Mouse (Mus musculus) hindbrain, embryonic 14.5 days (tissue): ENCODE measurements at regions not wholly inside any gene's neighbourhood (a gene's known extent, or its start where the extent isn't known, plus 50 kb on each side); places are given as distances from the start of the nearest gene placed in this dataset.
"Not testable (repeated sequence)": the region's sequence is repeated elsewhere in the genome, so short reads cannot be mapped to it uniquely, and the experiment has no call there.

Source experiments
- ATAC-seq: fragments of 200-750 bp; cut with Nextera tagmentation; 2 replicates; pipeline ENCODE4 v1.8.0; 2017; ENCODE audit warnings: moderate number of reproducible peaks, mild to moderate bottlenecking, moderate TSS enrichment, moderate library complexity; ENCODE audit not compliant: low FRiP score
- DNase-seq: peaks from one replicate; pipeline ENCODE4 v3.0.0-alpha.2; 2015; ENCODE audit warnings: low spot score
- H3K27ac ChIP-seq: fragments of 300-500 bp; sonication (generic); 2 replicates; pipeline ENCODE4 v1.5.1; 2014; ENCODE audit warnings: mild to moderate bottlenecking, moderate library complexity
- H3K27me3 ChIP-seq: fragments of 300-500 bp; sonication (generic); 2 replicates; pipeline ENCODE4 v1.6.1; 2014; ENCODE audit warnings: mild to moderate bottlenecking, low read length, mixed read lengths; ENCODE audit not compliant: control insufficient read depth, insufficient read depth
- H3K36me3 ChIP-seq: fragments of 300-500 bp; sonication (generic); replicated peaks from 2 replicates; pipeline ENCODE4 v1.6.1; 2014; ENCODE audit not compliant: control insufficient read depth, insufficient read depth
- H3K4me1 ChIP-seq: fragments of 300-500 bp; sonication (generic); replicated peaks from 2 replicates; pipeline ENCODE4 v1.6.1; 2014; ENCODE audit warnings: antibody characterized with exemption, low read length, mixed read lengths; ENCODE audit not compliant: control insufficient read depth, insufficient read depth
- H3K4me2 ChIP-seq: fragments of 300-500 bp; sonication (generic); replicated peaks from 2 replicates; pipeline ENCODE4 v1.6.1; 2014; ENCODE audit warnings: mild to moderate bottlenecking, moderate library complexity
- H3K4me3 ChIP-seq: fragments of 300-500 bp; sonication (generic); replicated peaks from 2 replicates; pipeline ENCODE4 v1.5.1; 2014; ENCODE audit warnings: mild to moderate bottlenecking, low read length
- H3K9ac ChIP-seq: fragments of 300-500 bp; sonication (generic); 2 replicates; pipeline ENCODE4 v1.6.1; 2014
- H3K9me3 ChIP-seq: fragments of 300-500 bp; sonication (generic); 2 replicates; pipeline ENCODE4 v1.6.1; 2016; ENCODE audit warnings: low read length; ENCODE audit not compliant: control insufficient read depth
- WGBS: fragments of 180-500 bp; shearing (Covaris S2); extraction: QIAGEN DNeasy Blood & Tissue Kit; methylation state at CpG from one replicate; pipeline ENCODE4 v1.1.7; 2014; 5-methylcytosine and 5-hydroxymethylcytosine counted together

DNA sequence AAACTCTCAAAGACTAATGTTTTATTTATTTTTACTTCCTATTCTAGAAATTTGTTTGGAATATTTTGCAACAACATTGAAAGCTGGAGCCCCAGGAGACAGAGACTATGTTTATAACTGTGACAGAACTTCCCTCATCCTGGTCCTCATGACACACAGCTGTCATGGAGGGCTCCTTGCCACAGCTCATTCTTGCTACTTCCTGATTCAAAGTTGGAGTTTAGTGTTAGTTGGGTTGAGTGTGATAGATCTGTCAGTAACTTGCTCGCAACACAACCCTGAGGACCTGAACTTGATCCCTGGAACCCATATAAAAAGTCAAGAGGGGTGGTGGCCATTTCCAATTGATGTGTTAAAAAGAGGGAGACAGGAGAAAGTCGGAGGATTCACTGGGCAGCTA is 328.3 kb upstream of the Nox3 start:
- no peak overlapping the region for H3K9ac ChIP-seq
- no peak for DNase-seq
- H3K4me2 ChIP-seq = no peak overlapping the region
- H3K27ac ChIP-seq = no peak overlapping the region
- H3K9me3 ChIP-seq = no peaks in the 10 kb centered on the region
- no peaks in the 10 kb centered on the region for H3K36me3 ChIP-seq
- H3K4me1 ChIP-seq = no peaks in the 10 kb centered on the region
- no peak for ATAC-seq
- no peaks in the 10 kb centered on the region for H3K27me3 ChIP-seq
- WGBS = 76% methylated on average over 2 of the region's 2 CpGs
- no peak overlapping the region for H3K4me3 ChIP-seq

DNA sequence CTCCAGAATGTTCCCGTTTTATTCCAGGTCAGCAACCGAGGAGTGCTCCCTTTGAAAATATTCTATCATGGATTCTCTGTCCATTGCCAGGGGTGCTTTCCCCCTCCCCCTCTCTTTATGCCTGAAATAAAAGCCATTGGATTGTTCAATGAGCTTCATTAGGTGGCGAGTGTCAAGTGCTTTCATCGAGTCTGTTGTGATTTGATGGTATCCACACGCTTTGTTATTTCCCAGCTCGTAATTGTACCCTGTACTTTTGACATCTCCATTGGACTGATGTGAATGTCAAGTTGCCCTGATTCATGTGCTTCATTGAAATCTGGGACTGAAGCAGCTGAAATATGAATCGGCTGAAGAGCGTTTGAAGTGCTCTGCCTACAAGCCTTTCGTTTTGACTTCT is 333.1 kb upstream of the Nox3 start:
- H3K27ac ChIP-seq = no peak overlapping the region

DNA sequence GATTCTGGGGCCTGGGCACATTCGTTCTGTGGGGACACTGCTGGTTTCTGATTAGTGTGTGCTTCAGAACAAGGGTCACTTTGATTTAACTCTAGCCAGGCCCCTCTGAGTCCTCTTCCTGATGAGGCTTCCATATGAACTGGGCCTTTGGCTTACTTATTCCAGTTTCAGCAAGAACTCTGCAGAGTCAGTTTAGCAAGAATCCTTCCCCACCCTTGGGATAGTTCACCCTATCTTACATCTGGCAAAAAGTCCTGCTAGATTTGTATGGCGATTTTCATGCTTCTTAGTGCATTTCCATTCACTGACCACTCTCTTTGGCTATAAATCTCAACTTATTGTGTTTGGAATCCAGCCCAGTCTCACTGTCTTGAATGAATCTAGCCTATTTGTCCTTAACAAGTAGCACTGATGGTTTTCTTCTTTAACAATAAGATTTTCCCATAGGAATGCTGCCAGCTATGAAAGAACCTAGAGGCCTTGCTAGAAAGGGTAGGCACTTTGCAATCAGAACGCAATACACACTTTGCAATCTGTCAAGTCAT is 338.8 kb upstream of the Nox3 start:
- no peak overlapping the region for H3K4me2 ChIP-seq
- WGBS = 57% methylated on average over 3 of the region's 3 CpGs
- no peaks in the 10 kb centered on the region for H3K4me1 ChIP-seq
- no peak overlapping the region for H3K27ac ChIP-seq
- H3K4me3 ChIP-seq = no peak overlapping the region
- ATAC-seq (no peak), DNase-seq (no peak)
- no peaks in the 10 kb centered on the region for H3K36me3 ChIP-seq
- H3K27me3 ChIP-seq = no peaks in the 10 kb centered on the region
- H3K9me3 ChIP-seq = no peaks in the 10 kb centered on the region
- no peak overlapping the region for H3K9ac ChIP-seq

More for the DNA sequence above, 333.1 kb upstream of the Nox3 start:
- Histone ChIP-seq H3K27me3 (no peaks in the 10 kb centered on the region), H3K4me3 (no peak overlapping the region), H3K4me1 (no peaks in the 10 kb centered on the region), H3K36me3 (no peaks in the 10 kb centered on the region), H3K4me2 (no peak overlapping the region), H3K9ac (no peak overlapping the region), H3K9me3 (no peaks in the 10 kb centered on the region)
- 56% methylated on average over 9 of the region's 9 CpGs for WGBS
- ATAC-seq = no peak
- no peak for DNase-seq

DNA sequence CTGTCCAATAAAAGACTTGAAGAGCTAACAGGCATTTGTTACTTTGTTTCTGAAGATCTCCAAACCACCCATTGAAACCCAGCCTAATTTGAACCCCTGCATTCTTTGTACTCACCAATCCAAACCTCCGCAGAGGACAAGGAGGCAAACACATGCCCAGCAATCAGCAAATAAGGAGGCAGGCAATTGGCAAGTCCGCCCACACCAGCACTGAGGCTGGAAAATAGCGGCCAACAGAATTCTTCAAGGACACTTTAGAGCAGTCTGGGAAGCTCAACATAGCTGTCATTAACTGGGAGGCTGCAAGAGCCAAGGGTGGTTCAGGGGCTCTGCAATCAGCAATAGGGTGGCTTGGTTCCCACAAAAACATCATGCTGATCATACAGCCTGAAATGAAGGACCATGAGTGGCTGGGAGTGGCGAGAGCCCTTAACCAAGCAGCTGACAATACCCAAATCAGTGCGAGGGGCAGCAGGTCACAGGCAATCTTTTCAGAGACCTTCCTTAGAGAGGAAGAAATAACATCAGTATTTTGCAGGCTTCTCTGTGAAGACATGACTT is 344.1 kb upstream of the Nox3 start:
- peaks cover 6% of the 10 kb centered on the region for H3K4me1 ChIP-seq
- no peaks in the 10 kb centered on the region for H3K9me3 ChIP-seq
- ATAC-seq (peak; percentile 64; the same call in 1 of the 2 replicates), DNase-seq (peak; percentile 48)
- H3K9ac ChIP-seq = no peak overlapping the region
- no peaks in the 10 kb centered on the region for H3K27me3 ChIP-seq
- WGBS = 22% methylated on average over 5 of the region's 5 CpGs
- H3K4me3 ChIP-seq = no peak overlapping the region
- H3K36me3 ChIP-seq = no peaks in the 10 kb centered on the region
- H3K27ac ChIP-seq = 0 out of 2 replicates have a peak overlapping the region, but pooled peaks have one; percentile 7
- no peak overlapping the region for H3K4me2 ChIP-seq

DNA sequence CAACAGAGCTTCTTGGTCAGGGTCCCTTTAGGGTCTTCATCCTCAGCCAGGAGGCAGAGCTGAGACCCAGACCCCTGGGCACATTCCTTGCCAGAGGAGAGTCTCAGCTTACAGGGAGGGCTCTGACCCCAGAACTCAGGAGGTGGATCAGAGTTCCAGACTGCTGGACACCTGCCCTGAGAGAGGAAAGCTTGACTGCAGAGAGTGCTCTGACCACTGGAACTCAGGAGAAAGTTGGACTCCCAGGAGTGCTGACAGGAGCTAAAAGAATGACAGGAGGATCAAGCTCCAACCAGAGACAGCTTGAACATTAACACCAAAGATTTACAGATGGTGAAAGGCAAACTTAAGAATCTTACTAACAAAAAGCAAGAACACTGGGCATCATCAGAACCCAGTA is 364.1 kb upstream of the Nox3 start:
- not testable (repeated sequence) for DNase-seq, ATAC-seq, H3K36me3 ChIP-seq, H3K4me1 ChIP-seq, H3K9ac ChIP-seq, H3K9me3 ChIP-seq, H3K4me2 ChIP-seq, H3K27me3 ChIP-seq, H3K27ac ChIP-seq, H3K4me3 ChIP-seq

DNA sequence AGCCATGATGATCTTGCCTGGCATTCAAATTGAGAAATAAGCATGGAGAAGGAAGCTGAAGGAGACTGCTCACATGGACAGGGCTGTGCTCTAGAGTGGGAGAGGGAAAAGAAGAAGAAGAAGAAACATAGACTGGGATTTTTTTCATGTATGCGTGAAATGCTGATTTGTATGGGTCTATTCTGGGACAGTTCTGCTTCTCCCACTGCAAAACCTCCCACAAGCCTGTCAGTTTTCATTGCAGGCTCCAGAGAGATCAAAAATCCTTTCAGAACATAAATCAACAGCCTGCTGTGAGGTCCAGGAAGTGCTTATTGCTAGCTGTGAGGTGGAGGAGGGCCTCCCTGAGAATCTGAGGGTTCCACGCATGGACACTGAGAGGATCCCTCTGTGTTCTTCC is 377.3 kb upstream of the Nox3 start:
- no peak overlapping the region for H3K4me3 ChIP-seq
- WGBS = 68% methylated on average over 2 of the region's 2 CpGs
- no peak for ATAC-seq
- no peaks in the 10 kb centered on the region for H3K36me3 ChIP-seq
- no peaks in the 10 kb centered on the region for H3K9me3 ChIP-seq
- H3K4me2 ChIP-seq = no peak overlapping the region
- H3K9ac ChIP-seq = no peak overlapping the region
- DNase-seq = no peak
- H3K27ac ChIP-seq = no peak overlapping the region
- H3K27me3 ChIP-seq = no peaks in the 10 kb centered on the region
- no peaks in the 10 kb centered on the region for H3K4me1 ChIP-seq

DNA sequence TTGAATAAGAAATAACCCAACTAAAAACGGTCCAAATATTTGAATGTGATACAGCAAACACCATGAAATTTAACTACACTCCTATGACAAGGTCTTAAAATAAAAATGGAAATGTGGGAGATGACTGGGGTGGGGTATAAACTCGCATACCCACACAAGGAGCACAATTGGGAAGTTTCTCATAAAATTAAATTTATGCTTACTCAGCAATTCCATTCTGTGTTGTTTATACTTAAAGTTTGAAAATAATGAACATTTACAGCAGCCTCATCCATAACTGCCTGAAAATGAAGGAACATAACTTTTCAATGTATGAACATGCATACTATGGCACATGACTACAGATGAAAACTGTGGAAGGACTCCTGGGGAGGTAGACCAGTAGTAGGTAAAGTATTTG is 384.5 kb upstream of the Nox3 start:
- Histone ChIP-seq H3K9me3 (no peaks in the 10 kb centered on the region), H3K9ac (no peak overlapping the region), H3K27ac (no peak overlapping the region), H3K4me3 (no peak overlapping the region), H3K4me1 (no peaks in the 10 kb centered on the region), H3K4me2 (no peak overlapping the region), H3K27me3 (no peaks in the 10 kb centered on the region), H3K36me3 (no peaks in the 10 kb centered on the region)
- DNase-seq = no peak
- ATAC-seq = no peak
- WGBS = 81% methylated on average over 2 of the region's 2 CpGs

DNA sequence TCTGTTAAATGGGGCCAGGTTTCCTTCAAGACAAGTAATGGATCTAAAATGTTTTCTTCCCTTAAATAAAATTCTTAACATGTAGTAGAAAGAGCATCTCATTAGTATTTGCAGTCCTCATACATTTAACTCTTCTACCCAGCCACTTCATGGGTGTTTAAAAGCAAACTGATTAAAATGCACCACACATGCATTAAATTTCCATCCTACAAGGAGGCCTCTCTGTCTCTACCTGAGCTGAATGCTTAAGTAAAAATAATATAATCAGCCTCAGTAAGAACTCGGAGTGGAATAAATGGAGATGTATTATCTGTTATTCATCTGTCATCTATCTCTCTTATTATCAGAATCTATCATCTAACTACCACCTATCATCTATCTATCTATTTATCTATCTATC is 398.6 kb upstream of the Nox3 start:
- H3K9ac ChIP-seq = no peak overlapping the region
- WGBS = 55% methylated on average over 1 of the region's 1 CpGs
- no peak overlapping the region for H3K4me3 ChIP-seq
- no peaks in the 10 kb centered on the region for H3K9me3 ChIP-seq
- H3K4me2 ChIP-seq = no peak overlapping the region
- no peak overlapping the region for H3K27ac ChIP-seq
- no peaks in the 10 kb centered on the region for H3K4me1 ChIP-seq
- DNase-seq = no peak
- no peaks in the 10 kb centered on the region for H3K27me3 ChIP-seq
- no peaks in the 10 kb centered on the region for H3K36me3 ChIP-seq
- ATAC-seq = no peak

DNA sequence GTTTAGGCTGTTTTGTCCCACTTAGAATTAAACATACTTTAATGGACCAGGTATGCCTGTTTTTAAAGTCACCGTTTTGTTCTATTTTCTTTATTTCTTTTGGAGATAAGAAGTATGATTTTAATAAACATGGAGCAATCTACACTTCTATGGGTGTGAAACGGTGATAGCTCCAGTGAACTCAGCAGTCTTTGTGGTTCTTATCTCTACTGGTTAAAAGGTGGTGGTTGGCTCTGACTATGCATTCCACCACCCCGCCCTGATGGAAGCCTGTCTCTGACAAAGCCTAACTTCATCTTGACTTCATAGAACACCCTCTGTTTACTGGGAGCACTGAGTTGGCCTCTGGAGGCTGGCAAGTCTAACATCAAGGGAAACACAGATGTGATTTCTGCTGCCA is 407.3 kb upstream of the Nox3 start:
- Histone ChIP-seq H3K4me3 (no peak overlapping the region), H3K4me1 (no peaks in the 10 kb centered on the region), H3K36me3 (no peaks in the 10 kb centered on the region), H3K9ac (no peak overlapping the region), H3K27ac (no peak overlapping the region), H3K4me2 (no peak overlapping the region), H3K27me3 (no peaks in the 10 kb centered on the region), H3K9me3 (no peaks in the 10 kb centered on the region)
- DNase-seq (no peak), ATAC-seq (no peak)
- 88% methylated on average over 3 of the region's 3 CpGs for WGBS

DNA sequence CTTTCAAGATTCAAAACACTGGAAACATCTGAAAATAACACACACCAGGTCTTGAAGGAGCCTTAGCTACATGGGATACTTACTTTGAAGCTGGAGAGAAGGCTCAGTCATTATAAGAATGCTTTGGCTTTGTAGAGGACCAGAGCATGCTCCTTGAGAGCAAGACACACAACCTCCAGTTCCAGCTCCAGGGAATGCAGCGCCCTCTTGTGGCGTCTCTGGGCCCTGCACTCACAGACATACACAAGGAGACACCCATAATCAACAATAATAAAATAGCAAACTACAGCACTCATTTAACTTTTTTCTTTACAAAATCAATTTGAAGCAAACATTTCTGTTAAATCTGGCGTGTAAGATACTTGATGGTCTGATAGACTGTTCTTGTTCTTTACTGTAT is 413.2 kb upstream of the Nox3 start:
- Histone ChIP-seq H3K4me1 (no peaks in the 10 kb centered on the region), H3K9me3 (no peaks in the 10 kb centered on the region), H3K9ac (no peak overlapping the region), H3K36me3 (no peaks in the 10 kb centered on the region), H3K27me3 (no peaks in the 10 kb centered on the region), H3K4me2 (no peak overlapping the region), H3K4me3 (no peak overlapping the region), H3K27ac (no peak overlapping the region)
- no peak for ATAC-seq
- no peak for DNase-seq
- WGBS = 55% methylated on average over 3 of the region's 3 CpGs
